Mouse (Mus musculus) gonadal fat pad, adult 2 months (tissue): Measurements from ENCODE around the gene Gnl3. TPM values are rescaled to one million over a fixed set of nuclear protein-coding genes. Genes with fewer than 3 reads are reported as not detected.
A peak's percentile ranks its signal among the peaks of the same experiment; 100 is the strongest.

Experiments
- DNase-seq: peaks from one replicate; pipeline ENCODE4 v3.0.0-alpha.2; 2012; ENCODE audit warnings: low read depth
- polyA plus RNA-seq: library from polyadenylated mRNA; depleted of rRNA; stranded (reverse); fragments of >200 nt; gene quantifications from 2 replicates; pipeline ENCODE4 v1.2.3, GENCODE M21; 2012; rRNA removed

Gnl3 gene
- 20.3 and 23.2 TPM in 2 replicates for polyA plus RNA-seq

GRCm38 (mm10) chr14:31018860-31019291, at the start of gene Gnl3, which contains the start of gene Pbrm1:
TSS of gene Gnl3 (minus strand) at chr14:31019152.
TSS of gene Pbrm1 (plus strand) at chr14:31019138.
- DNase-seq = no peak

- no peak for DNase-seq
Measured at GRCm38 (mm10) chr14:31062277-31062676, 43.3 kb upstream of the Gnl3 start.

DNA sequence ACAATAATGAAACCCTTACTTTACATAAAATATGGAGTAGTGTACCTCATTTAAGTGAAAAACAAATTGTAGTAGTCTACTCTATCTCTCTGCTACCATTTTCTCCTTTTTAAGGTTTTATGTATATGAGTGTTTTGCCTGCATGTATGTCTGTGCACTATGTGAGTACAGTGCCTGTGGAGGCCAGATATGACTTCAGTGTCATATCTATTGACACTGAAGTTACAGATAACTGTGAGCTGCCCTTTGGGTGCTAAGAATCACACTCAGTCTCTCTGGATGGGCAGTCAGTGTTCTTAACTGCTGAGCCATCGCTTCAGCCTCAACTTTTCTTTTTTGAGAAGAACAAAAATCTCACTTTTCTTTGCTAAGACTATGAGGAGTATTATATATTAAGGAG, 26.9 kb upstream of the Gnl3 start:
- DNase-seq = no peak

- peak; percentile 44 for DNase-seq
Measured at GRCm38 (mm10) chr14:31045296-31045695, 26.3 kb upstream of the Gnl3 start.

GRCm38 (mm10) chr14:31025785-31026184, 6.8 kb upstream of the Gnl3 start:
- no peak for DNase-seq

DNA sequence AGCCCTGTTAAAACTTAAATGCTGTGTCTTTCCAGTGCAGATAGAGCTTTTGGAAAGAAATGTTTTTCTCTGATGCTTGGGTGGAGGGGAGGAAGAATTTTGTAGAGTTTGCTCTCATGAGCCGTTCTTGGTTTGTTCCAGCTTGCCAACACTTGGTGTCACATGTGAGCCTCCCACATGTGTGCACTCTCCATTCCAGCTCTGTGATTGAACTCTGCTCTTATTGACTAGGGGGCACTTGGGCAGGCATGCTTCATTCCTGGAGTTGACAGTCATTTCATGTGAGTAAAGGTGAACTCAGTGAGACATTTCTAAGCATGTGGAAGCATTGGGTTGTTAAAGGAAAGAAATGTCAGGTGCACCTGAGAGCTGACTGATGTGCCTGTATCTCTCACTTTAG, 3.6 kb upstream of the Gnl3 start:
- no peak for DNase-seq

GRCm38 (mm10) chr14:31019331-31020205, 616 bp upstream of the Gnl3 start:
- DNase-seq = no peak

GRCm38 (mm10) chr14:31017854-31018253, 1.1 kb downstream of the Gnl3 start:
- no peak for DNase-seq

GRCm38 (mm10) chr14:31016063-31016462, 2.9 kb downstream of the Gnl3 start:
- DNase-seq = no peak

DNA sequence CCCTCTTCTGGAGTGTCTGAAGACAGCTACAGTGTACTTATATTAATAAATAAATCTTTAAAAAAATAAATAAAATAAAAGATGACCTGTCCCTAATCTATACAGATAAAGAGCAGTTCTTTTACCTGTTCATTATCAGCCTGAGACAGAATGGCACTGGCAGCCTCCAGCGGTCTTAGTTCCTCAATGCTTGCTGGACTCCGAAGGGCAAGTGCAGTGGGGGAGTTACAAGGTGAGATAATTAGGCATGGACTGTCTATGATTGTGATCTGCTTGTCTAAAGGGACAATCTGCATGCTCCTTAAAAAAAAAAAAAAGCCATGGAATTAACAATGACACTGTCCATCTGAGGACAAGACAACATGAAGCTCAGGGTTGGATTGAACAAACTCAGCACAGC, 5.0 kb downstream of the Gnl3 start:
- DNase-seq = no peak

DNA sequence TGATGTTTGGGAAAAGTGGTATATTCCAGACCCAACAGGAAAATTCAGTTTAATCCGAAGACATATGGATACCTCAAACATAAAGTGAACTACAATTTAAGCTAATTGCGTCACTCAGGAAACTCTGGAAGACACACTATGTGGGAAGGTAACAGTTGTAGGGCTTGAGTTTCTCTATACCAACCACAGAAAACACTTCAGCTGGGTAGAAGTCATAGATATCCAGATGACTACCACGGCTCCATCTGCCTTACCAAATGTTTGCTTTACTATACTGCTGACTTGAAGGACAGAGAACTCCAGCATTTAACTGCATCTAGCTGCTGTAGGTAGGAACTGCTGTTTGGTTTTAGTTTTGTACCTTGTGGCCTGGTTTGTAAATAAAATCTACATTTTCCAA, 7.4 kb downstream of the Gnl3 start:
- no peak for DNase-seq

GRCm38 (mm10) chr14:31006779-31007178, 12.2 kb downstream of the Gnl3 start:
- DNase-seq = no peak

DNA sequence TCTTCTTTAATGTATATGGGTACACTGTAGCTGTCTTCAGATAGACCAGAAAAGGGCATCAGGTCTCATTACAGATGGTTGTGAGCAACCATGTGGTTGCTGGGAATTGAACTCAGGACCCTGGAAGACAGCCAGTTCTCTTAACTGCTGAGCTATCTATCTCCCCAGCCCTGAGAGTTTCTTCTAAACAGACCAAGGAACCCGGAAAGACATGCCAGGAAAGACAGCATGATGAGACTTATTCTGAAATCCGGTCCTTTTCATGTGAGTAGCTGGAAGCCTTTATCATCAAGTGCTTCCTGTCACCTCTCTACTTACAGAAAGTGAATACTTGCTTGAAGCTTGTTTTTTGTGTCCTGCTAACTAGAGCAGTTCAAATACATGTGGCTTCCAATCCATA, 14.4 kb downstream of the Gnl3 start:
- DNase-seq = no peak

- DNase-seq = no peak
Measured at GRCm38 (mm10) chr14:31001307-31002205, 17.4 kb downstream of the Gnl3 start, which contains the start of the genes Glt8d1 and Spcs1. TSS of gene Glt8d1 (plus strand) at chr14:31001400. TSS of gene Spcs1 (minus strand) at chr14:31001672.

DNA sequence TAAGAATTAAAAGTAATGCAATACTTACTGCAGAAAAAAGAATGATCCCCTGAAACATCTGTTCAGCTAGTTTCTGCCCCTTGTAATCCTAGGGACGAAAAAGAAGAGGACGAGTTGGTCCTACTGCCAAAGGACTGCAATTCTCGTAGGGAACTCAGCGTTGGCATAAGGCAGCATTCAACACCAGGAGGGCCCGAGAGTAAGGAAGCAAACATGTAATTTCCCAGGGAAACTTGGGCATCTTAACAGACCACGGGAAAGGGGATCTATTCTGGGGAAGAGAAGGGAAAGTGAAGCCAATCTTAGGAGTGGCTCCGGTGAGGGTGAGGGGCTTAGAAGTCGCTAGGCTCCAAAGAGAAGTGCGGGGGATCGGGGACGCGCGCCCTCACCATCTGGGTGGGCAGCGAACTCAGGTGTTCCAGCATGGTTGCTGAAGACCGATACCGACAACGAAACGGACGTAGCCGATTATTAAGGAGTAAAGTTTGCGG, 18.1 kb downstream of the Gnl3 start:
- DNase-seq = no peak

- no peak for DNase-seq
Measured at GRCm38 (mm10) chr14:31000356-31000755, 18.6 kb downstream of the Gnl3 start.

GRCm38 (mm10) chr14:30996417-30996816, 22.5 kb downstream of the Gnl3 start:
- no peak for DNase-seq

GRCm38 (mm10) chr14:30976222-30976621, 42.7 kb downstream of the Gnl3 start:
- no peak for DNase-seq

DNA sequence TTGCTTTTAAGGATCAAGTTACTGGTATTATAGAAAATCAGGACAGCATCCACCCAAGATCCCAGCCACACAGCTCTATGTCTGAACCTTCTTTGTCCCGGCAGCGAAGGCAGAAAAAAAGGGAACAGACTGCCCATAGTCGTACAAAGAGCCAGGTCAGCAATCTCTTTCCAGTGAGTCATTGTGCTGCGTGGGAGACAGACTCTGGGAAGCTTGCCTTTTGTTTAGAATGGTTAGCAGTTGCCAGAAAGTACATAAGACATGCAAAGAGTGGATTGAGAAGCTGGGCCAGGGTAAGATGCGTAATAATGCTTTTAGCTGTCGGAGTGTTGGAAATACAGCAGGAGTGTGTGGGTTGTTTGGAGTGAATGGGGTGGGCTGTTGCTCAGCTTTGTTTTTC, 44.7 kb downstream of the Gnl3 start:
- peak; percentile 79 for DNase-seq
